Comparison of ENCODE assay signal across 19 mouse cellular contexts in genomic region chr8:114865911-114866310, GRCm38 (mm10).
DNase-seq lines count a peak whose midpoint lies in the region; ATAC-seq lines count a peak whose summit lies in the region.
"Had no signal": no experiment of that assay in that cellular context is flagged by ENCODE, and none has a peak within 500 bp of the region (broad histone marks: within the 10 kb centered on the region; RNA-seq: fewer than 3 reads in every experiment).

No protein-coding gene starts in this region.

- no peak overlapping the region for H3K9ac ChIP-seq in midbrain, embryonic 13.5 days (replicated peaks)
- H3K9ac ChIP-seq: embryonic facial prominence, embryonic 13.5 days; forebrain, embryonic 13.5 days; forebrain, embryonic 15.5 days; forebrain, postnatal 0 days had no signal

- no peaks in the 10 kb centered on the region for H3K36me3 ChIP-seq in midbrain, embryonic 10.5 days
- no peaks in the 10 kb centered on the region for H3K36me3 ChIP-seq in midbrain, embryonic 13.5 days
- H3K36me3 ChIP-seq: embryonic facial prominence, embryonic 13.5 days; forebrain, embryonic 15.5 days had no signal

- H3K27me3 ChIP-seq in midbrain, embryonic 10.5 days (ENCODE audit: low read depth, poor library complexity, severe bottlenecking) = no peaks in the 10 kb centered on the region
- H3K27me3 ChIP-seq in midbrain, embryonic 13.5 days = no peaks in the 10 kb centered on the region
- H3K27me3 ChIP-seq: forebrain, embryonic 13.5 days; forebrain, embryonic 15.5 days; Patski had no signal

- H3K4me1 ChIP-seq in midbrain, embryonic 10.5 days = peaks cover 11% of the 10 kb centered on the region
- H3K4me1 ChIP-seq in midbrain, embryonic 13.5 days (replicated peaks) = no peaks in the 10 kb centered on the region
- H3K4me1 ChIP-seq: forebrain, embryonic 13.5 days; forebrain, embryonic 15.5 days had no signal

- peaks cover 8% of the 10 kb centered on the region; the same call in 1 of the 2 replicates for H3K9me3 ChIP-seq in midbrain, embryonic 10.5 days (replicated peaks)
- no peaks in the 10 kb centered on the region; the same call in 1 of the 2 replicates for H3K9me3 ChIP-seq in midbrain, embryonic 13.5 days
- H3K9me3 ChIP-seq: embryonic facial prominence, embryonic 13.5 days; forebrain, embryonic 15.5 days had no signal

- ATAC-seq in midbrain, embryonic 13.5 days = no peak
- ATAC-seq: activated CD4-positive, CD25-positive, alpha-beta regulatory T cell, adult 4 months; forebrain, embryonic 13.5 days; forebrain, embryonic 15.5 days; forebrain, postnatal 0 days; Patski had no signal

- DNase-seq in midbrain, embryonic 10.5 days (ENCODE audit: low spot score) = no peak
- DNase-seq in retina, embryonic 14.5 days (ENCODE audit: low spot score) = peak; percentile 87
- DNase-seq in heart, adult 9 months (ENCODE audit: low spot score in 2 of 2) = no peak
- no peak for DNase-seq in testis, postnatal 10 days (ENCODE audit: low spot score)
- DNase-seq: adrenal gland, adult 8-10 months; adrenal gland, postnatal 14 days; adrenal gland, postnatal 36 days; cerebellum, adult 11-12 months; cerebellum, adult 2 months; cerebellum, adult 9-10 months; cerebellum, postnatal 10 days; cerebellum, postnatal 25 days; forebrain, postnatal 0 days had no signal

- H3K4me3 ChIP-seq in midbrain, embryonic 10.5 days = no peak overlapping the region
- no peak overlapping the region for H3K4me3 ChIP-seq in midbrain, embryonic 13.5 days (replicated peaks)
- H3K4me3 ChIP-seq: embryonic facial prominence, embryonic 13.5 days; forebrain, embryonic 13.5 days; forebrain, embryonic 15.5 days had no signal

- no peak overlapping the region for H3K4me2 ChIP-seq in midbrain, embryonic 13.5 days (replicated peaks)
- H3K4me2 ChIP-seq: embryonic facial prominence, embryonic 13.5 days; forebrain, embryonic 13.5 days; forebrain, embryonic 15.5 days had no signal

- 20% methylated on average over 3 of the region's 3 CpGs for WGBS in midbrain, embryonic 10.5 days
- 23% methylated on average over 3 of the region's 3 CpGs for WGBS in midbrain, embryonic 13.5 days

- peak overlapping the region; percentile 63 for H3K27ac ChIP-seq in midbrain, embryonic 10.5 days (replicated peaks)
- H3K27ac ChIP-seq in midbrain, embryonic 13.5 days = no peak overlapping the region
- H3K27ac ChIP-seq: embryonic facial prominence, embryonic 13.5 days; forebrain, embryonic 13.5 days; forebrain, embryonic 15.5 days had no signal
